Comparison of ENCODE assay signal across 13 mouse cellular contexts in genomic region chr5:25800929-25801328, GRCm38 (mm10). TPM values are rescaled to one million over a fixed set of nuclear protein-coding genes. Genes with fewer than 3 reads are reported as not detected.
DNase-seq lines count a peak whose midpoint lies in the region; ATAC-seq and TF ChIP-seq lines count a peak whose summit lies in the region.
"Had no signal": no experiment of that assay in that cellular context is flagged by ENCODE, and none has a peak within 500 bp of the region (broad histone marks: within the 10 kb centered on the region; RNA-seq: fewer than 3 reads in every experiment).

No protein-coding gene starts in this region.

- peak; percentile 29; the same call in 1 of the 2 replicates for ATAC-seq in forebrain, postnatal 0 days
- no peak for ATAC-seq in kidney, embryonic 14.5 days (ENCODE audit: low FRiP score, low TSS enrichment)
- ATAC-seq: lung, postnatal 0 days; midbrain, embryonic 15.5 days had no signal

- TF ChIP-seq CTCF in layer of hippocampus, adult 2 months (conservative IDR thresholded peaks at IDR 0.05): no peak
- no peak for TF ChIP-seq CTCF in forebrain, postnatal 0 days (IDR thresholded peaks at IDR 0.05; ENCODE audit: low read depth)

- no peaks in the 10 kb centered on the region for H3K36me3 ChIP-seq in forebrain, postnatal 0 days (ENCODE audit: insufficient read depth)
- H3K36me3 ChIP-seq in kidney, embryonic 14.5 days (ENCODE audit: control insufficient read depth, insufficient read depth, low read length): no peaks in the 10 kb centered on the region
- H3K36me3 ChIP-seq: heart, embryonic 13.5 days; midbrain, embryonic 15.5 days; neural tube, embryonic 15.5 days had no signal

- H3K4me1 ChIP-seq in forebrain, postnatal 0 days (ENCODE audit: insufficient read depth): no peaks in the 10 kb centered on the region
- H3K4me1 ChIP-seq in kidney, embryonic 14.5 days (ENCODE audit: control insufficient read depth, insufficient read depth, low read length): no peaks in the 10 kb centered on the region
- H3K4me1 ChIP-seq: midbrain, embryonic 15.5 days; neural tube, embryonic 15.5 days had no signal

- no peaks in the 10 kb centered on the region for H3K27me3 ChIP-seq in forebrain, postnatal 0 days (ENCODE audit: insufficient read depth, low read length)
- H3K27me3 ChIP-seq in kidney, embryonic 14.5 days (ENCODE audit: control insufficient read depth, insufficient read depth, low read length): no peaks in the 10 kb centered on the region
- H3K27me3 ChIP-seq: heart, embryonic 13.5 days; midbrain, embryonic 15.5 days; neural tube, embryonic 15.5 days had no signal

- peak; percentile 19 for DNase-seq in adrenal gland, postnatal 14 days
- no peak for DNase-seq in adrenal gland, postnatal 4 days (ENCODE audit: low spot score in 2 of 2)
- no peak for DNase-seq in layer of hippocampus, adult 2 months (ENCODE audit: low spot score in 2 of 2)
- DNase-seq in layer of hippocampus, adult 11-12 months (ENCODE audit: low spot score): no peak
- DNase-seq in cerebellum, adult 11 months: peak; percentile 47
- DNase-seq in forebrain, postnatal 0 days: peak; percentile 33
- no peak for DNase-seq in B cell, adult 2 months

- 45% methylated on average over 6 of the region's 6 CpGs for WGBS in forebrain, postnatal 0 days
- 78% methylated on average over 6 of the region's 6 CpGs for WGBS in kidney, embryonic 14.5 days

- no peak overlapping the region for H3K4me2 ChIP-seq in forebrain, postnatal 0 days (ENCODE audit: low read depth)
- H3K4me2 ChIP-seq in kidney, embryonic 14.5 days (replicated peaks; ENCODE audit: low read depth, low read length): no peak overlapping the region
- H3K4me2 ChIP-seq: heart, embryonic 13.5 days; midbrain, embryonic 15.5 days; neural tube, embryonic 15.5 days had no signal

- H3K4me3 ChIP-seq in layer of hippocampus, adult 2 months: no peak overlapping the region
- no peak overlapping the region for H3K4me3 ChIP-seq in forebrain, postnatal 0 days (ENCODE audit: low read depth, low read length)
- no peak overlapping the region for H3K4me3 ChIP-seq in kidney, embryonic 14.5 days (ENCODE audit: low read length)
- H3K4me3 ChIP-seq: erythroblast, embryonic 14.5 days; heart, embryonic 13.5 days; midbrain, embryonic 15.5 days; neural tube, embryonic 15.5 days had no signal

- H3K9ac ChIP-seq in forebrain, postnatal 0 days: no peak overlapping the region
- no peak overlapping the region for H3K9ac ChIP-seq in kidney, embryonic 14.5 days (ENCODE audit: low read depth, low read length)
- H3K9ac ChIP-seq: heart, embryonic 13.5 days; midbrain, embryonic 15.5 days; neural tube, embryonic 15.5 days had no signal

- peak overlapping the region; percentile 25; the same call in 1 of the 2 replicates for H3K27ac ChIP-seq in layer of hippocampus, adult 2 months
- no peak overlapping the region for H3K27ac ChIP-seq in forebrain, postnatal 0 days (ENCODE audit: low read depth, low read length)
- no peak overlapping the region for H3K27ac ChIP-seq in kidney, embryonic 14.5 days (ENCODE audit: low read depth, low read length)
- H3K27ac ChIP-seq: heart, embryonic 13.5 days; midbrain, embryonic 15.5 days; neural tube, embryonic 15.5 days had no signal

- H3K9me3 ChIP-seq in forebrain, postnatal 0 days (ENCODE audit: low read length): no peaks in the 10 kb centered on the region
- no peaks in the 10 kb centered on the region for H3K9me3 ChIP-seq in kidney, embryonic 14.5 days (ENCODE audit: control insufficient read depth, low read length)
- H3K9me3 ChIP-seq: heart, embryonic 13.5 days; midbrain, embryonic 15.5 days; neural tube, embryonic 15.5 days had no signal

RNA-seq across cellular contexts. Expression of gene Actr3b, which starts 41.1 kb away (rescaled TPM):
- total RNA-seq in adrenal gland, postnatal 14 days (2021): 10.2 and 11.0 TPM in 2 replicates
- total RNA-seq in adrenal gland, postnatal 4 days (2021): 10 to 100 TPM; 10.6 to 11.9 TPM
- 100 to 1,000 TPM; 136 to 139 TPM for total RNA-seq in layer of hippocampus, adult 2 months (2021)
- 31.4 and 45.5 TPM in 2 replicates for total RNA-seq in forebrain, postnatal 0 days (2014; rRNA removed)
- 90.9 and 107 TPM in 2 replicates for polyA plus RNA-seq in forebrain, postnatal 0 days (2015; fragmentation: Nextera tagmentation; extraction: Ambion mirVana)
- polyA plus RNA-seq in kidney, embryonic 14.5 days (2014; fragmentation: Nextera tagmentation; extraction: Ambion mirVana): 5.0 and 5.7 TPM in 2 replicates
- polyA plus RNA-seq: erythroblast, embryonic 14.5 days had no signal

Comparison
In these comparisons a context has a peak if more than half of its experiments do, and no peak if none do; other contexts are left out.
1. DNase-seq: peak in adrenal gland, postnatal 14 days (single experiment), cerebellum, adult 11 months (single experiment) and forebrain, postnatal 0 days (single experiment); none in adrenal gland, postnatal 4 days (0 of 2), layer of hippocampus, adult 2 months (0 of 2), layer of hippocampus, adult 11-12 months (single experiment) and B cell, adult 2 months (0 of 2).